Mouse (Mus musculus): ENCODE data around the gene Cyp4f39.

GRCm38 (mm10) chr17:32434324-32434723 lies 18.2 kb upstream of the Cyp4f39 start:
- no peak for TF ChIP-seq CTCF (conservative IDR thresholded peaks at IDR 0.05; ENCODE audit: low read length)
- TF ChIP-seq NANOG (IDR thresholded peaks at IDR 0.05; ENCODE audit: borderline replicate concordance, low read length), result no peak
